Mouse (Mus musculus) testis, adult 2 months (tissue): ENCODE results near the gene Nsg2. TPM values are rescaled to one million over a fixed set of nuclear protein-coding genes. Genes with fewer than 3 reads are reported as not detected.
"Not testable (repeated sequence)": the region's sequence is repeated elsewhere in the genome, so short reads cannot be mapped to it uniquely, and the experiment has no call there.

Experiments
- H3K27ac ChIP-seq: fragments of 200-500 bp; 2 replicates; pipeline ENCODE4 v1.5.1; 2012; ENCODE audit warnings: low read depth, low read length; ENCODE audit not compliant: control insufficient read depth, insufficient read depth
- H3K27me3 ChIP-seq: fragments of 200-500 bp; 2 replicates; pipeline ENCODE4 v1.6.1; 2012; ENCODE audit warnings: mild to moderate bottlenecking, low read length, moderate library complexity; ENCODE audit not compliant: control insufficient read depth, insufficient read depth
- H3K36me3 ChIP-seq: fragments of 200-500 bp; 2 replicates; pipeline ENCODE4 v1.6.1; 2012; ENCODE audit warnings: mild to moderate bottlenecking, low read length; ENCODE audit not compliant: control insufficient read depth, insufficient read depth
- H3K4me1 ChIP-seq: fragments of 200-500 bp; 2 replicates; pipeline ENCODE4 v1.6.1; 2012; ENCODE audit warnings: low read length; ENCODE audit not compliant: control insufficient read depth, insufficient read depth
- H3K4me3 ChIP-seq: fragments of 200-500 bp; 2 replicates; pipeline ENCODE4 v1.5.1; 2012; ENCODE audit warnings: low read depth, mild to moderate bottlenecking, low read length, moderate library complexity, mixed read lengths; ENCODE audit not compliant: control insufficient read depth
- CTCF ChIP-seq: fragments of 200-500 bp; IDR thresholded peaks from 2 replicates; pipeline ENCODE4 v1.5.1; 2012; ENCODE audit warnings: low read depth, mild to moderate bottlenecking, inconsistent platforms, low read length, moderate library complexity; ENCODE audit not compliant: control insufficient read depth, insufficient read depth, insufficient replicate concordance
- POLR2A ChIP-seq: fragments of 200-500 bp; IDR thresholded peaks from 2 replicates; pipeline ENCODE4 v1.6.1; 2012; ENCODE audit warnings: low read depth, mild to moderate bottlenecking, inconsistent platforms, low read length, moderate library complexity; ENCODE audit not compliant: control insufficient read depth
- polyA plus RNA-seq: library from polyadenylated mRNA; depleted of rRNA; stranded (reverse); fragments of >200 nt; gene quantifications from 2 replicates; pipeline ENCODE4 v1.2.3, GENCODE M21; 2012

The Nsg2 gene
- polyA plus RNA-seq, 1 experiment: 0.10 TPM

DNA sequence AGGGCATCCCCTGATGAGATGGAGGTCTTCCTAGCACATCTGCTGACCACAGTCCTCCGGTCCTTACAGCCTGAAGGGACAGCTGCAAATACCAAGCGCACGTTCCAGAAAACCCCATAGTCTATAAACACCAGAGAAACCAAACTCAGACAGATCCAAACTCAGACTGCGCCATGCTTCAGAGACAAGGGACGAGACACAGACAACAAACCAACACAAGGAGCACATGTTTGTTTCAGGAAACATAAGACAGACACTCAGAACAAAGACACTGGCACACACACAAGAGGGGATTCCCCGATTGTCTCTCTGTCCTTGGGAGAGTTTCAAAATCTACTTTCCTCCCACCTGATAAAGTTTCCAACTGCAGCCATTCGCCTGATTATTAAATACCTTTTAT, 18.4 kb upstream of the Nsg2 start:
- TF ChIP-seq CTCF (no peak), POLR2A (no peak)
- Histone ChIP-seq H3K27ac (no peak overlapping the region), H3K27me3 (no peaks in the 10 kb centered on the region), H3K4me1 (no peaks in the 10 kb centered on the region), H3K36me3 (no peaks in the 10 kb centered on the region), H3K4me3 (no peak overlapping the region)

DNA sequence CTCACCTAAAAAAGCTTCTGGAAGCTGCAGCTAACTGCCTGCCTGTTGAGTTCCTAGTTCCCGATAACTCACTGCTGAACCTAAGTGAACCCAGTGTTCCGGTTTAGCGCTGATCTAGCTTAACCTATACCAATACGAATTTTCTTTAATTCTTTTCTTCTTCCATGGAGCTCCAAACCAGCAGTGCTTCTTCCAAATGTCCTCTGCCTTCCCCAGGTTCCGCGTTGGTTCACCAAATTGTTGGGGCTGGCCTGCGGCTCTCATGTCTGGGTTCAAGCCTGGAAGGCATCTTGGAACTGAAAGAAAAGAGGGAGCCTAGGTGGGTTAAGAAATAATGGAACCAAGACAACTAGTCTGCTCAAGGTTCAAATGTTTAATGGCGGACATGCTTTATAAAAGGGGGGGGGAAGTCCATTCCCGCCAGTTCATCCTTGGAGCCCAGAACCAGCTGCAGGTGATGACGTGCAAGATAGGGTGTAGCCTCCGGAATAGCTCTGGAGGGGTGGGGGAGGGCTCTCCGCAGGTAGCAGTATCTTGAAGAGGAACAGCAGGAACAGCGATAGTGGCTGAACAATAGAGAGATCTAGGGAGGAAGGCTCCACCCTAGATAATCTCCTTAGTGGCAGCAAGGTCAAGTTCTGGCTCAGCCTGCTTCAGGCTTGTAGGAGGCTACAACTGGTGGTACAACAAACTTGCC, 17.9 kb upstream of the Nsg2 start:
- H3K27ac ChIP-seq, H3K27me3 ChIP-seq, H3K4me3 ChIP-seq, H3K4me1 ChIP-seq, H3K36me3 ChIP-seq: not testable (repeated sequence)

DNA sequence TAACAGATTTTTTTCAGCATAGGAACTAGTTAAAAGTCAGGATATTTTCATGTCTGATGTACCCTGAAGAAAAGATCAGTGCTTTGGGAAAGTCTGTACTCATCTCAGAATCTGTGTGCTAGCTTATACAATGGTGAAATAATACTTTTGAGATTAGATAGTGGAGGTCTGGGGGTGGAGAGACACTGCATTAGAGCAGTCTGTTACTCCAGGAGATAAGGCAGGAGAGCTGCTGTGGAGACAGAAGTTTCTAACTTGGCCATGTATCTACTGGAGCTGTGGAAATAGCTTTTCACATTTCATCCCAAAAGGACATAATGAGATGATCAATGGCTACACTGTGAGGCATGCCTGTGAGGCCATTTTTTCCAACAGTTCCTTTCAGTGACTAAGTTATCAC, 17.0 kb upstream of the Nsg2 start:
- Histone ChIP-seq H3K36me3 (no peaks in the 10 kb centered on the region), H3K27ac (no peak overlapping the region), H3K4me3 (no peak overlapping the region), H3K4me1 (no peaks in the 10 kb centered on the region), H3K27me3 (no peaks in the 10 kb centered on the region)
- TF ChIP-seq CTCF: no peak
- TF ChIP-seq POLR2A: no peak

DNA sequence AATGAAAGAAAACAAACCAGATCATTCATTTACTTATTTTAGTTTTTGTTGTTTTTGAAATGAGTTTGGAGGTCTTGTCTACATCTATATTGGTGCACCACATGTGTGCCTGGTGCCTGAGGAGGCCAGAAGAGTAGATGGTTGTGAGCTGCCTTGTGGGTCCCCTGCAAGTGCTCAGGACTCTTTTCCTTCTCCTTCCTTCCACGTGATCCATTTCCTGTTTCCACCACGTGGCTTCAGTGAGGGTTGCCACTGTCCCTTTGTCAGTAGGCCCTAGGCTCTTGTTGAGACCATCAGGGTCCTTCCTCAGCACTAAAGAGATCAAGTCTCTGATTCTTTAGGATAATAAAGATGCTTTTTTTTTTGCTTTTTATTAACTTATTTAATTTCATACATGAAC, 15.5 kb upstream of the Nsg2 start:
- Histone ChIP-seq H3K4me3 (no peak overlapping the region), H3K36me3 (no peaks in the 10 kb centered on the region), H3K4me1 (no peaks in the 10 kb centered on the region), H3K27ac (no peak overlapping the region), H3K27me3 (no peaks in the 10 kb centered on the region)
- TF ChIP-seq POLR2A: no peak

DNA sequence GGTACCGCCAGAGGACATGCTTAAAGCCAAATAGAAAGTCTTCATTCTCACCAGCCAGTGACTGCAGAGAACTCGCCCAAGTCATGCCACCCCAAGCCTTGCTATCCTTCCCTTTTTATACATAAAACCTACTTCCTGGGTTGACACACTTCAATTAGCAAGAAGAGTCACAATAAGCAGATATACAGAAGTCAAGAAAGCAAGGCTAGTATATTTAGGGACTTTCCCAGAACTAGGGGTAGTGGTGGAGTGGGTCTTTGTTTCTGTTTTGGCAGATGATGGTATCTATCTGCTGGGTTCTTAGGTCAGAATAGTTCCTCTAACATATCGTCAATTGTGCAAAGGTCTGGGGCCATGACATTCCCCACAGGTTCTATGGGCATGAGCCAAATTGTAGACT, 7.7 kb upstream of the Nsg2 start:
- Histone ChIP-seq H3K27me3 (no peaks in the 10 kb centered on the region), H3K4me3 (no peak overlapping the region), H3K4me1 (no peaks in the 10 kb centered on the region), H3K27ac (no peak overlapping the region), H3K36me3 (no peaks in the 10 kb centered on the region)
- no peak for TF ChIP-seq CTCF
- no peak for TF ChIP-seq POLR2A

DNA sequence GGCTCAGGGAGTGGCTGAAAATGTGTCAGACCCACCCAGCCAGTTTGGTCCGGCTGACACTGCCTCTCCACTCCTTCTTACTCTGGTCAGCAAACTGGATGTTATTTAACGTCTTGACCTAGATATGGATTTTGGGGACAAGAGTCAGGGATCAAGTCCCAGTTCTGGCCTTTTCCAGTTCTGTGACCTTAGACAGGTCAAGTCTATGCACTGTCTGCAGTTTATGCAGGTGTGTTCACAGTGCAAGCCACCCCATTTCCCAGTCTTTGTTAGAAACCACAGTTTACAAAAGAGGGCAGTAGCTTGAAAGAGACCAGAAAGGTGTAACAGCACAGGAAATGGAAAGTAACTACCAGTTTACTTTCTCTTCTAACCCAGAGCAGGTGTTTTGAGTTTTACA, 547 bp upstream of the Nsg2 start:
- H3K27ac ChIP-seq: no peak overlapping the region
- H3K4me1 ChIP-seq: no peaks in the 10 kb centered on the region
- no peaks in the 10 kb centered on the region for H3K27me3 ChIP-seq
- no peak for TF ChIP-seq POLR2A
- no peak overlapping the region for H3K4me3 ChIP-seq
- no peaks in the 10 kb centered on the region for H3K36me3 ChIP-seq

DNA sequence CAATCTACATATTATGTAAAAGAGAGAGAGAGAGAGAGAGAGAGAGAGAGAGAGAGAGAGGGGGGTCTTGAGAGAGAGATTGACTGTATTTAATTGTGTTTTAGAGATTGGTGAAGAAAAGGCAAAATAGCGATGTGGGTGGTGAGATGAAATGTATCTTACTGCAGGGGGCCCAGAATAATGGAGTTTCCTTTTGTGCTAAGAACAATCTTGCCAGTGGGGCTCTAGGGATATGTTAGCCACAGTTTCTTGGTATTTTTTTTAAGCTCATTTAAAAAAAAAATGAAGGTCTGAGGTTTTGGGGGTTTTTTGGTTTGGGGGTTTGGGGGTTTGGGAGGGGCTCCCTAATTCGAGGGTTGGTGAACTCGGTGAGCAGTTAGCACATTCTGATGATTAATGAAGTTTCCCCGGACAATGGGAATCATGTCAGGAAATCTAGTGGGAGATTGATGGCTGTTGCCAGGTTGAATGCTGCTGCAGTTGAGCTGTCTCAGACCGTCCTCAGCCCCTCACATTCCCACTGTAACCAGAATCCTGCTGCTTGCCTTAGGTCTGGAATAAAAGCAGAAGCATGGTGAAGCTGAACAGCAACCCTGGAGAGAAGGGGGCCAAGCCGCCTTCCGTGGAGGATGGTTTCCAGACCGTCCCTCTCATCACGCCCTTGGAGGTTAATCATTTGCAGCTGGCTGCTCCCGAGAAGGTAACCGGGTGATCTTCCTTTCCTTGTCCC, 1.1 kb downstream of the Nsg2 start:
- Histone ChIP-seq H3K36me3 (no peaks in the 10 kb centered on the region), H3K4me1 (no peaks in the 10 kb centered on the region), H3K27me3 (no peaks in the 10 kb centered on the region), H3K4me3 (no peak overlapping the region), H3K27ac (no peak overlapping the region)
- TF ChIP-seq CTCF (no peak), POLR2A (no peak)

DNA sequence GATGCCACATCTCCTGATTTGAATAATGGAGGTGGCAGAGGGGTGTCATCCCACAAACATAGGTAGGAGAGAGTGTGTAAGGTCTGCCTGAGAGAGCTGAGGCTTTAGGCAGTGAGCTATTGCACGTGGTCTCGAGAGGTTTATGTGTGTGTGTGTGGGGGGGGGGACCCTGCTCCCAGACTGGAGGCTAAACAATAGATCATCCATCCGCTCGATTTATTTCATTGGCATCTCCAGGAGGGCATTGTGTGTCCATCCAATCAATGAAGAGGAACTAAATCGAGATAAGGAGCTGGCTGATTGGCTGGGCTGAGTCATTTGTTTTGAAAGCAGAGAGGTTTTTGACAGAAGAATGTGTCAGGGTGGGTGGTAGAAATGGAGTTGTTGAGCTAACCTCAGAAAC, 2.4 kb downstream of the Nsg2 start:
- TF ChIP-seq CTCF (no peak), POLR2A (no peak)
- no peak overlapping the region for H3K4me3 ChIP-seq
- H3K27me3 ChIP-seq: no peaks in the 10 kb centered on the region
- H3K4me1 ChIP-seq: no peaks in the 10 kb centered on the region
- H3K27ac ChIP-seq: no peak overlapping the region
- H3K36me3 ChIP-seq: no peaks in the 10 kb centered on the region

DNA sequence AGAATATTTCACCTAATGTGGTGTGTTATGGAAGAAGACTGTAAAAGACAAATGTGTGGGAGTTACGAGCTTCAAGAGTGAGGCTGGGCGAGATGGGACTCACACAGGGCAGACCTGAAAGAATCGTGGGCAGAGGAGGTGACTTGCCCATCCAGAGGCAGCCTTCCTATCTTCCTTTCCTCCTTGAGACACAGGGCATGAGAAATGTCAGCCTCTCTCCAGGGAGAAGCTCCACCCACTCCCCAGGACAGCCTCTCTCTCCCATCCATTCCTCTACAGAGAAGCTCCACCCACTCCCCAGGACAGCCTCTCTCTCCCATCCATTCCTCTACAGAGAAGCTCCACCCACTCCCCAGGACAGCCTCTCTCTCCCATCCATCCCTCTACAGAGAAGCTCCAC, 7.8 kb downstream of the Nsg2 start:
- H3K4me3 ChIP-seq, H3K4me1 ChIP-seq, H3K27ac ChIP-seq, H3K27me3 ChIP-seq, H3K36me3 ChIP-seq: not testable (repeated sequence)
